Mouse (Mus musculus) embryonic facial prominence, embryonic 13.5 days (tissue): ENCODE measurements at regions not wholly inside any gene's neighbourhood (a gene's known extent, or its start where the extent isn't known, plus 50 kb on each side); places are given as distances from the start of the nearest gene placed in this dataset.

Experiments
- ATAC-seq: fragments of 200-750 bp; cut with Nextera tagmentation; 2 replicates; pipeline ENCODE4 v1.8.0; 2017; ENCODE audit warnings: low read depth; ENCODE audit not compliant: insufficient number of reproducible peaks, insufficient read depth, low FRiP score, low TSS enrichment
- H3K27ac ChIP-seq: fragments of 300-500 bp; sonication (generic); 2 replicates; pipeline ENCODE4 v1.5.1; 2015; ENCODE audit warnings: moderate library complexity, mild to moderate bottlenecking, inconsistent platforms
- H3K27me3 ChIP-seq: fragments of 300-500 bp; sonication (generic); 2 replicates; pipeline ENCODE4 v1.6.1; 2015; ENCODE audit warnings: mild to moderate bottlenecking, inconsistent platforms
- H3K36me3 ChIP-seq: fragments of 300-500 bp; sonication (generic); 2 replicates; pipeline ENCODE4 v1.6.1; 2015; ENCODE audit warnings: mild to moderate bottlenecking, inconsistent platforms
- H3K4me1 ChIP-seq: fragments of 300-500 bp; sonication (generic); 2 replicates; pipeline ENCODE4 v1.6.1; 2015; ENCODE audit warnings: inconsistent platforms
- H3K4me2 ChIP-seq: fragments of 300-500 bp; sonication (generic); 2 replicates; pipeline ENCODE4 v1.6.1; 2015; ENCODE audit warnings: moderate library complexity, mild to moderate bottlenecking, inconsistent platforms
- H3K4me3 ChIP-seq: fragments of 300-500 bp; sonication (generic); 2 replicates; pipeline ENCODE4 v1.5.1; 2015; ENCODE audit warnings: mild to moderate bottlenecking, inconsistent platforms
- H3K9ac ChIP-seq: fragments of 300-500 bp; sonication (generic); 2 replicates; pipeline ENCODE4 v1.6.1; 2015; ENCODE audit warnings: mild to moderate bottlenecking, inconsistent platforms
- H3K9me3 ChIP-seq: fragments of 300-500 bp; sonication (generic); 2 replicates; pipeline ENCODE4 v1.6.1; 2016; ENCODE audit warnings: inconsistent platforms
- WGBS: fragments of 180-500 bp; shearing (Covaris S2); methylation state at CpG from one replicate; pipeline ENCODE4 v1.1.7; 2015; ENCODE audit warnings: mixed read lengths; 5-methylcytosine and 5-hydroxymethylcytosine counted together

GRCm38 (mm10) chr14:58480454-58480853, 410.1 kb downstream of the Fgf9 start:
- no peak overlapping the region for H3K27ac ChIP-seq
- no peak overlapping the region for H3K9ac ChIP-seq
- ATAC-seq, result no peak
- H3K4me2 ChIP-seq, result no peak overlapping the region
- no peaks in the 10 kb centered on the region for H3K9me3 ChIP-seq
- no peaks in the 10 kb centered on the region for H3K27me3 ChIP-seq
- 0 out of 2 replicates have a peak, but pooled peaks cover 5% of the 10 kb centered on the region for H3K4me1 ChIP-seq
- 86% methylated on average over 2 of the region's 2 CpGs for WGBS
- no peaks in the 10 kb centered on the region for H3K36me3 ChIP-seq
- no peak overlapping the region for H3K4me3 ChIP-seq

GRCm38 (mm10) chr14:58470678-58471077, 400.3 kb downstream of the Fgf9 start:
- H3K9ac ChIP-seq, result no peak overlapping the region
- no peaks in the 10 kb centered on the region for H3K27me3 ChIP-seq
- H3K4me2 ChIP-seq, result no peak overlapping the region
- no peak overlapping the region for H3K4me3 ChIP-seq
- ATAC-seq, result no peak
- H3K9me3 ChIP-seq, result no peaks in the 10 kb centered on the region
- H3K36me3 ChIP-seq, result no peaks in the 10 kb centered on the region
- H3K4me1 ChIP-seq, result peaks cover 4% of the 10 kb centered on the region; the same call in 1 of the 2 replicates
- H3K27ac ChIP-seq, result no peak overlapping the region
- WGBS, result 45% methylated on average over 3 of the region's 3 CpGs

- Histone ChIP-seq H3K27me3 (no peaks in the 10 kb centered on the region), H3K4me3 (no peak overlapping the region), H3K27ac (no peak overlapping the region), H3K4me1 (no peaks in the 10 kb centered on the region), H3K9ac (no peak overlapping the region), H3K9me3 (no peaks in the 10 kb centered on the region), H3K4me2 (no peak overlapping the region), H3K36me3 (no peaks in the 10 kb centered on the region)
- WGBS, result 51% methylated on average over 7 of the region's 7 CpGs
- ATAC-seq, result no peak
Measured at GRCm38 (mm10) chr14:58468451-58468850, 398.1 kb downstream of the Fgf9 start.

- H3K4me1 ChIP-seq, result no peaks in the 10 kb centered on the region
- no peaks in the 10 kb centered on the region for H3K36me3 ChIP-seq
- no peaks in the 10 kb centered on the region for H3K27me3 ChIP-seq
- no peak overlapping the region for H3K27ac ChIP-seq
- H3K9ac ChIP-seq, result no peak overlapping the region
- H3K4me2 ChIP-seq, result no peak overlapping the region
- ATAC-seq, result no peak
- no peaks in the 10 kb centered on the region for H3K9me3 ChIP-seq
- WGBS, result 62% methylated on average over 5 of the region's 5 CpGs
- H3K4me3 ChIP-seq, result no peak overlapping the region
Measured at GRCm38 (mm10) chr14:58467856-58468255, 397.5 kb downstream of the Fgf9 start.

- H3K4me1 ChIP-seq, result no peaks in the 10 kb centered on the region
- H3K4me3 ChIP-seq, result no peak overlapping the region
- ATAC-seq, result no peak
- no peaks in the 10 kb centered on the region for H3K36me3 ChIP-seq
- H3K27me3 ChIP-seq, result no peaks in the 10 kb centered on the region
- no peak overlapping the region for H3K27ac ChIP-seq
- no peaks in the 10 kb centered on the region for H3K9me3 ChIP-seq
- H3K4me2 ChIP-seq, result no peak overlapping the region
- WGBS, result 88% methylated on average over 5 of the region's 5 CpGs
- no peak overlapping the region for H3K9ac ChIP-seq
Measured at GRCm38 (mm10) chr14:58446776-58447354, 376.5 kb downstream of the Fgf9 start.

- ATAC-seq, result no peak
- Histone ChIP-seq H3K27ac (no peak overlapping the region), H3K36me3 (no peaks in the 10 kb centered on the region), H3K27me3 (no peaks in the 10 kb centered on the region), H3K4me1 (no peaks in the 10 kb centered on the region), H3K4me2 (no peak overlapping the region), H3K9ac (no peak overlapping the region), H3K9me3 (no peaks in the 10 kb centered on the region), H3K4me3 (no peak overlapping the region)
- 61% methylated on average over 4 of the region's 4 CpGs for WGBS
Measured at GRCm38 (mm10) chr14:58444496-58444895, 374.1 kb downstream of the Fgf9 start.

- Histone ChIP-seq H3K36me3 (no peaks in the 10 kb centered on the region), H3K27ac (no peak overlapping the region), H3K4me1 (no peaks in the 10 kb centered on the region), H3K9ac (no peak overlapping the region), H3K27me3 (no peaks in the 10 kb centered on the region), H3K4me3 (no peak overlapping the region), H3K9me3 (no peaks in the 10 kb centered on the region), H3K4me2 (no peak overlapping the region)
- 82% methylated on average over 3 of the region's 3 CpGs for WGBS
- ATAC-seq, result no peak
Measured at GRCm38 (mm10) chr14:58442501-58442900, 372.2 kb downstream of the Fgf9 start.

- Histone ChIP-seq H3K36me3 (no peaks in the 10 kb centered on the region), H3K4me2 (no peak overlapping the region), H3K27me3 (no peaks in the 10 kb centered on the region), H3K4me1 (no peaks in the 10 kb centered on the region), H3K4me3 (no peak overlapping the region), H3K9me3 (no peaks in the 10 kb centered on the region), H3K27ac (no peak overlapping the region), H3K9ac (no peak overlapping the region)
- 62% methylated on average over 2 of the region's 2 CpGs for WGBS
- ATAC-seq, result no peak
Measured at GRCm38 (mm10) chr14:58439963-58440362, 369.6 kb downstream of the Fgf9 start.

- 69% methylated on average over 3 of the region's 3 CpGs for WGBS
- no peaks in the 10 kb centered on the region for H3K36me3 ChIP-seq
- H3K9ac ChIP-seq, result no peak overlapping the region
- ATAC-seq, result no peak
- no peak overlapping the region for H3K4me3 ChIP-seq
- H3K4me1 ChIP-seq, result no peaks in the 10 kb centered on the region
- H3K4me2 ChIP-seq, result no peak overlapping the region
- no peak overlapping the region for H3K27ac ChIP-seq
- H3K9me3 ChIP-seq, result no peaks in the 10 kb centered on the region
- H3K27me3 ChIP-seq, result no peaks in the 10 kb centered on the region
Measured at GRCm38 (mm10) chr14:58436096-58436495, 365.7 kb downstream of the Fgf9 start.

- Histone ChIP-seq H3K36me3 (no peaks in the 10 kb centered on the region), H3K27ac (no peak overlapping the region), H3K9ac (no peak overlapping the region), H3K9me3 (no peaks in the 10 kb centered on the region), H3K4me3 (no peak overlapping the region), H3K27me3 (no peaks in the 10 kb centered on the region), H3K4me2 (no peak overlapping the region), H3K4me1 (peaks cover 15% of the 10 kb centered on the region; the same call in 1 of the 2 replicates)
- no peak for ATAC-seq
- 77% methylated on average over 6 of the region's 6 CpGs for WGBS
Measured at GRCm38 (mm10) chr14:58426472-58426871, 356.1 kb downstream of the Fgf9 start.

GRCm38 (mm10) chr14:58421904-58422303, 351.6 kb downstream of the Fgf9 start:
- 63% methylated on average over 5 of the region's 5 CpGs for WGBS
- Histone ChIP-seq H3K36me3 (no peaks in the 10 kb centered on the region), H3K27ac (no peak overlapping the region), H3K4me3 (no peak overlapping the region), H3K9ac (no peak overlapping the region), H3K4me1 (0 out of 2 replicates have a peak, but pooled peaks cover 3% of the 10 kb centered on the region), H3K27me3 (no peaks in the 10 kb centered on the region), H3K4me2 (no peak overlapping the region), H3K9me3 (no peaks in the 10 kb centered on the region)
- no peak for ATAC-seq

- no peaks in the 10 kb centered on the region for H3K27me3 ChIP-seq
- H3K4me2 ChIP-seq, result no peak overlapping the region
- H3K9me3 ChIP-seq, result no peaks in the 10 kb centered on the region
- WGBS, result 53% methylated on average over 1 of the region's 1 CpGs
- H3K4me3 ChIP-seq, result no peak overlapping the region
- ATAC-seq, result no peak
- H3K4me1 ChIP-seq, result no peaks in the 10 kb centered on the region
- no peaks in the 10 kb centered on the region for H3K36me3 ChIP-seq
- no peak overlapping the region for H3K27ac ChIP-seq
- H3K9ac ChIP-seq, result no peak overlapping the region
Measured at GRCm38 (mm10) chr14:58417545-58417944, 347.2 kb downstream of the Fgf9 start.
